Mouse (Mus musculus) MEL (cell line): ENCODE data around the gene Ctnna2. TPM values are rescaled to one million over a fixed set of nuclear protein-coding genes. Genes with fewer than 3 reads are reported as not detected.

ENCODE experiments used
- DNase-seq: peaks from one replicate; pipeline ENCODE4 v3.0.0; 2011; ENCODE audit warnings: low read depth, low spot score
- H3K27ac ChIP-seq: 2 replicates; pipeline ENCODE4 v1.5.1; 2012; ENCODE audit warnings: low read depth, mild to moderate bottlenecking, control low read depth, low read length, moderate library complexity; ENCODE audit not compliant: control insufficient read depth
- H3K27me3 ChIP-seq, 2 experiments: fragments of 150-350 bp in 1 of 2; sonication (generic) in 1 of 2; 2 replicates each; pipeline ENCODE4 v1.6.1; 2012; ENCODE audit warnings: low read length in 2 of 2, mild to moderate bottlenecking in 2 of 2, improper control_type of control experiment in 1 of 2, moderate library complexity in 1 of 2; ENCODE audit not compliant: insufficient read depth in 2 of 2, control insufficient read depth in 1 of 2
- H3K36me3 ChIP-seq, 2 experiments: 2 replicates each; pipeline ENCODE4 v1.6.1; 2012 to 2014; ENCODE audit warnings: low read length in 2 of 2, improper control_type of control experiment in 1 of 2, inconsistent platforms in 1 of 2, mild to moderate bottlenecking in 1 of 2; ENCODE audit not compliant: insufficient read depth in 2 of 2, control insufficient read depth in 1 of 2
- H3K4me1 ChIP-seq, 2 experiments: fragments of 150-350 bp in 1 of 2; sonication (generic) in 1 of 2; 2 replicates each; pipeline ENCODE4 v1.6.1; 2012; ENCODE audit warnings: low read length in 2 of 2, improper control_type of control experiment in 1 of 2, mild to moderate bottlenecking in 1 of 2; ENCODE audit not compliant: insufficient read depth in 2 of 2, control insufficient read depth in 1 of 2
- H3K4me3 ChIP-seq, 2 experiments: fragments of 150-350 bp in 1 of 2; sonication (generic) in 1 of 2; 2 replicates each; pipeline ENCODE4 v1.5.1; 2012; ENCODE audit warnings: low read depth in 2 of 2, low read length in 2 of 2, mild to moderate bottlenecking in 2 of 2, moderate library complexity in 2 of 2, control low read depth in 1 of 2, improper control_type of control experiment in 1 of 2; ENCODE audit not compliant: control insufficient read depth in 1 of 2, insufficient read depth in 1 of 2
- H3K79me2 ChIP-seq: 2 replicates; pipeline ENCODE4 v1.6.1; 2012; ENCODE audit warnings: mild to moderate bottlenecking, low read length, moderate library complexity; ENCODE audit not compliant: control insufficient read depth, poor library complexity, insufficient read depth
- H3K9ac ChIP-seq: 2 replicates; pipeline ENCODE4 v1.6.1; 2012; ENCODE audit warnings: low read depth, mild to moderate bottlenecking, control low read depth, low read length, moderate library complexity; ENCODE audit not compliant: control insufficient read depth, poor library complexity, severe bottlenecking
- H3K9me3 ChIP-seq: fragments of 150-350 bp; sonication (generic); replicated peaks from 2 replicates; pipeline ENCODE4 v1.6.1; 2012; ENCODE audit warnings: mild to moderate bottlenecking, low read length, improper control_type of control experiment, moderate library complexity; ENCODE audit not compliant: insufficient read depth
- CHD1 ChIP-seq: IDR thresholded peaks from 2 replicates; pipeline ENCODE4 v1.6.1; 2012; ENCODE audit warnings: low read depth, mild to moderate bottlenecking, inconsistent platforms, low read length, improper control_type of control experiment
- CHD2 ChIP-seq: IDR thresholded peaks from 2 replicates; pipeline ENCODE4 v1.6.1; 2011; ENCODE audit warnings: low read length, improper control_type of control experiment
- E2F4 ChIP-seq: IDR thresholded peaks from 2 replicates; pipeline ENCODE4 v1.6.1; 2011; ENCODE audit warnings: low read depth, low read length, improper control_type of control experiment, borderline replicate concordance
- GABPA ChIP-seq: IDR thresholded peaks from 2 replicates; pipeline ENCODE4 v1.6.1; 2012; ENCODE audit warnings: low read depth, mild to moderate bottlenecking, inconsistent platforms, low read length, improper control_type of control experiment, moderate library complexity
- HCFC1 ChIP-seq: IDR thresholded peaks from 2 replicates; pipeline ENCODE4 v1.6.1; 2012; ENCODE audit warnings: low read depth, mild to moderate bottlenecking, inconsistent platforms, low read length, improper control_type of control experiment, moderate library complexity
- JUND ChIP-seq: IDR thresholded peaks from 2 replicates; pipeline ENCODE4 v1.6.1; 2011; ENCODE audit warnings: low read depth, mild to moderate bottlenecking, improper control_type of control experiment, low read length
- KAT2A ChIP-seq: conservative IDR thresholded peaks from 2 replicates; pipeline ENCODE4 v1.6.1; 2012; ENCODE audit warnings: low read depth, low read length, improper control_type of control experiment, inconsistent platforms
- MAFK ChIP-seq: IDR thresholded peaks from 2 replicates; pipeline ENCODE4 v1.6.1; 2011; ENCODE audit warnings: low read depth, mild to moderate bottlenecking, low read length, improper control_type of control experiment, borderline replicate concordance
- MAX ChIP-seq: IDR thresholded peaks from 2 replicates; pipeline ENCODE4 v1.6.1; 2011; ENCODE audit warnings: low read length, improper control_type of control experiment
- MAZ ChIP-seq: IDR thresholded peaks from 2 replicates; pipeline ENCODE4 v1.6.1; 2012; ENCODE audit warnings: low read depth, mild to moderate bottlenecking, inconsistent platforms, low read length, improper control_type of control experiment
- MEF2A ChIP-seq: IDR thresholded peaks from 2 replicates; pipeline ENCODE4 v1.6.1; 2014; ENCODE audit warnings: low read depth, mild to moderate bottlenecking, inconsistent platforms, low read length, improper control_type of control experiment; ENCODE audit not compliant: poor library complexity, insufficient replicate concordance, severe bottlenecking; ENCODE audit errors: extremely low read depth
- MXI1 ChIP-seq: IDR thresholded peaks from 2 replicates; pipeline ENCODE4 v1.6.1; 2011; ENCODE audit warnings: mild to moderate bottlenecking, low read depth, low read length, improper control_type of control experiment
- NRF1 ChIP-seq: IDR thresholded peaks from 2 replicates; pipeline ENCODE4 v1.6.1; 2014; ENCODE audit warnings: low read depth, mild to moderate bottlenecking, inconsistent platforms, low read length, improper control_type of control experiment, moderate library complexity; ENCODE audit not compliant: poor library complexity, insufficient read depth, severe bottlenecking
- POLR2A ChIP-seq, 2 experiments: IDR thresholded peaks; 2 replicates each; pipeline ENCODE4 v1.6.1; 2011 to 2012; ENCODE audit warnings: low read length in 2 of 2, mild to moderate bottlenecking in 2 of 2, control low read depth in 1 of 2, improper control_type of control experiment in 1 of 2, low read depth in 1 of 2, moderate library complexity in 1 of 2; ENCODE audit not compliant: control insufficient read depth in 1 of 2, insufficient read depth in 1 of 2, poor library complexity in 1 of 2
- POLR2AphosphoS5 ChIP-seq: IDR thresholded peaks from 2 replicates; pipeline ENCODE4 v1.6.1; 2012; ENCODE audit warnings: low read depth, borderline replicate concordance, mild to moderate bottlenecking, inconsistent platforms, low read length, moderate library complexity, mixed read lengths
- RAD21 ChIP-seq: IDR thresholded peaks from 2 replicates; pipeline ENCODE4 v1.6.1; 2011; ENCODE audit warnings: mild to moderate bottlenecking, low read depth, low read length, improper control_type of control experiment
- TAL1 ChIP-seq: IDR thresholded peaks from 2 replicates; pipeline ENCODE4 v1.6.1; 2012; ENCODE audit warnings: mild to moderate bottlenecking, inconsistent platforms, low read length, moderate library complexity, mixed read lengths
- TCF12 ChIP-seq: IDR thresholded peaks from 2 replicates; pipeline ENCODE4 v1.6.1; 2014; ENCODE audit warnings: low read depth, mild to moderate bottlenecking, inconsistent platforms, low read length, improper control_type of control experiment, moderate library complexity
- ZKSCAN1 ChIP-seq: IDR thresholded peaks from 2 replicates; pipeline ENCODE4 v1.6.1; 2012; ENCODE audit warnings: low read depth, mild to moderate bottlenecking, inconsistent platforms, low read length, improper control_type of control experiment, moderate library complexity
- ZMIZ1 ChIP-seq: IDR thresholded peaks from 2 replicates; pipeline ENCODE4 v1.6.1; 2012; ENCODE audit warnings: low read depth, mild to moderate bottlenecking, inconsistent platforms, low read length, improper control_type of control experiment, moderate library complexity
- polyA plus RNA-seq, 2 experiments: library from polyadenylated mRNA; stranded (reverse) in 1 of 2; unstranded in 1 of 2; fragments of >175 nt in 1 of 2; fragments of >200 nt in 1 of 2; gene quantifications; 2 replicates each; pipeline versions ENCODE4 v1.2.1 to v1.2.4; 2012; ENCODE audit warnings: low replicate concordance in 2 of 2, low read depth in 1 of 2; ENCODE audit not compliant: insufficient read length in 2 of 2, insufficient read depth in 1 of 2, missing spikeins in 1 of 2
- total RNA-seq: library from RNA; depleted of rRNA; stranded (reverse); fragments of 300-350 nt; gene quantifications from 2 replicates; pipeline ENCODE4 v1.2.3, GENCODE M21; 2012

Ctnna2 gene
- total and polyA plus RNA-seq, 3 experiments: not detected

DNA sequence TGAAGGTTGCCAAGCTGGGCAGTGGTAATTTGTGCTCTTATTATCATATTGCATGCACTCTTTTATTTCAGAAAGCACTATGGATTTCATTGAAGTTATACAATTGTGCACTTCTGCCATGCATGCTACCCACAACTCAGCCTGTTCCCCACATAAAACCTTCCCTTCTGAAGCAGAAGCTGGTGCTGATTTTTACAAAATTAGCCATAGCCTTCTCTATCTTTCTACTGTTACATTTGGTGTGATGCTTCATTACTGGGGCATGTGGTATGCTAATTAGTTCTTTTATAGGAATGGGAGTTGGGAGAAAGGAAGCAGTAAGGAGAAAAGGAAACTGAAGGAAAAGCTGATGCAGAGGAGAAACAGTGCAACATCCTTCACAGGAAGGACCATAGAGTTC is 598.2 kb downstream of the Ctnna2 start:
- no peaks in the 10 kb centered on the region for H3K4me1 ChIP-seq
- H3K36me3 ChIP-seq: no peaks in the 10 kb centered on the region
- H3K9ac ChIP-seq: no peak overlapping the region
- no peak overlapping the region for H3K27ac ChIP-seq
- no peak overlapping the region for H3K4me3 ChIP-seq
- no peaks in the 10 kb centered on the region for H3K9me3 ChIP-seq
- no peak for DNase-seq
- H3K27me3 ChIP-seq: no peaks in the 10 kb centered on the region
- no peaks in the 10 kb centered on the region for H3K79me2 ChIP-seq
- TF ChIP-seq JUND (no peak), NRF1 (no peak), ZMIZ1 (no peak), E2F4 (no peak), HCFC1 (no peak), ZKSCAN1 (no peak), CHD1 (no peak), KAT2A (no peak), MAX (no peak), POLR2AphosphoS5 (no peak), TCF12 (no peak), TAL1 (no peak), RAD21 (no peak), POLR2A (IDR thresholded peaks at IDR 0.05; ENCODE audit: control insufficient read depth in 1 of 2, insufficient read depth in 1 of 2, low read depth in 1 of 2, low read length in 2 of 2, poor library complexity in 1 of 2) (no peak), MAZ (no peak), GABPA (no peak)

DNA sequence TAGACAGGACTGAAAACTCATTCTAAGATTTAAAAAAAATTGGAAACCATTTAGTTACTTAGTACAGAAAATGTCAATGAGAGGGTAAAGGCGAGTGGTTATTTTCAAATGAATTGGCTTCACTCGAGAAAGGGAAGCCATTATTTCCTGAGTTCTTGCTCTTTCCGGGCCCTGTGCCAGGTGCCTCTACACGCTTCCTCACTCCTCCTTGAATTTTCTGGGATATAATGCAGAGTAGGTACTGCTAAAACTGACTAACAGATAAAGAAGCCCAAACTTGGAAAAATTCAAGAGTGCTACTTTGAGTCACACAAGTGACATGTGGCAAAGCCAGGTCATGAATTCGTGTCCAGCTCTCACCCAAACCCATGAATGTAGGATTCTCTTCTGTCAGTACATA is 606.4 kb downstream of the Ctnna2 start:
- Histone ChIP-seq H3K27me3 (no peaks in the 10 kb centered on the region), H3K79me2 (no peaks in the 10 kb centered on the region), H3K4me1 (no peaks in the 10 kb centered on the region), H3K4me3 (no peak overlapping the region), H3K27ac (no peak overlapping the region), H3K9ac (no peak overlapping the region), H3K36me3 (no peaks in the 10 kb centered on the region), H3K9me3 (no peaks in the 10 kb centered on the region)
- DNase-seq: no peak
- TF ChIP-seq POLR2AphosphoS5 (no peak), RAD21 (no peak), MEF2A (no peak), MAFK (no peak), KAT2A (no peak), CHD2 (no peak), ZKSCAN1 (no peak), CHD1 (no peak), MXI1 (no peak), ZMIZ1 (no peak)
